Mouse (Mus musculus): ENCODE measurements around the gene Stk33. TPM values are rescaled to one million over a fixed set of nuclear protein-coding genes. Genes with fewer than 3 reads are reported as not detected.

The Stk33 gene
- polyA plus RNA-seq, 1 experiment from 2014 or later: 5.8 TPM

DNA sequence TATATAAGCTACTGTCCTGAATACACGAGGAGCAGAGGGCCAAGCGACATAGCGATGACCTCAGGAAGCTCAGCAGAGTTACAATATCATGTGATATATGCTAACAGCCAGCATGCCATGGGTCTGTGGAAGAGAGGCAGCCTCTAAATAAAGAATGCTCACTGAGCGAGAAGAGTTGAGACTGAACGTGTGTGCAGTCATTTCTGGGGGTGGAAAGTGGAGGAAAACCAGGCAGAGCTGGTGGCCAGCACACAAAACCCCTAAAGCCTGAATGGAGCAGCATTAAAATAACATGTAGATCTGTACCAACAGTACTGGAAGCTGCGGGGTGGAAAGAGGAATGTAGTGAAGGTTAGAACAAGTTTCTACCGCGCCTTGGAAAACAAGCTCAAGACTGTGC lies 107.2 kb downstream of the Stk33 start:
- no peak for ATAC-seq (replicated peaks)
- H3K4me1 ChIP-seq: peaks cover 26% of the 10 kb centered on the region
- 89% methylated on average over 8 of the region's 8 CpGs for WGBS
- no peak overlapping the region for H3K4me2 ChIP-seq (replicated peaks)
- no peak overlapping the region for H3K9ac ChIP-seq (replicated peaks)
- no peak overlapping the region for H3K27ac ChIP-seq (replicated peaks)
- no peaks in the 10 kb centered on the region for H3K9me3 ChIP-seq
- no peaks in the 10 kb centered on the region for H3K27me3 ChIP-seq
- no peak overlapping the region for H3K4me3 ChIP-seq
- H3K36me3 ChIP-seq: no peaks in the 10 kb centered on the region

DNA sequence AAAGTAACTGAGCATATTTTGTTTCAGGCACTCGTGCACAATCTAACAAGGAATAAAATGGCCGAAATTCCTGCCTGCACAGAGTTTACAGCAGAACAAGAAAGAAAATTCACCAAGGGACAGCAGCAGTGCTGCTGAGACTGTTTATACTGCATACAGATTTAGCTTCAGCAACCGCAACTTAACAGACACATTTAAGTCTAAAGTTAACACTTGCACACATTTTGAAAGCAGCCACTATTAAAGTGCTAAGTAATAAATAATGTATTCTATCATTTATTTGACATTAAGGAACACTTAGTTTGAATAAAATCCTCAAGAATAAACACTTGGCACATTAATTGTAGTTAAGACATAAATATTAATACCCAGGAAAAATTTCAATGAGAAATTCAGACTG lies 110.1 kb downstream of the Stk33 start:
- H3K4me3 ChIP-seq: no peak overlapping the region
- H3K27me3 ChIP-seq: no peaks in the 10 kb centered on the region
- H3K27ac ChIP-seq (replicated peaks): peak overlapping the region; percentile 85
- H3K9me3 ChIP-seq: no peaks in the 10 kb centered on the region
- peak; percentile 65 for ATAC-seq (replicated peaks)
- H3K36me3 ChIP-seq: no peaks in the 10 kb centered on the region
- H3K9ac ChIP-seq (replicated peaks): no peak overlapping the region
- H3K4me1 ChIP-seq: peaks cover 42% of the 10 kb centered on the region
- no peak overlapping the region for H3K4me2 ChIP-seq (replicated peaks)
- WGBS: 42% methylated on average over 3 of the region's 3 CpGs

DNA sequence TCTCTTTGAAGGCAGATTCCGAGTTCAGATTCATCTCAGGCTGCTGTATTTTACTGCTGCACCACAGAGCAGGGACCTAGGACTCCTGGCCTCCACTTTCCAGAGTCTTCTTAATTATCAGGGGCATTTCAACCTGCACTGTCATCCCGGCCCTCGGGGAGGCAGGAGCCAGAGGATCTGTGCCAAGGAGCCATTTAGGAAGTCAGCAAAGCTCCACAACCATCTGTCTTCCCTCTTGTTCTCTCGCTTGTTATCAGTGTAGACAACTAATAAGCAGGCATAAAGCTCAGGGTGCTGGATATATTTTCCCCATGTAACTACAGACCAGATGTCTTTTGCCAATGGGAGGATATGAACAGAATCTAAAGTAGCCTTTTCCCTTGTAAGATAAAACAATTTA lies 112.1 kb downstream of the Stk33 start:
- peak overlapping the region; percentile 74 for H3K27ac ChIP-seq (replicated peaks)

DNA sequence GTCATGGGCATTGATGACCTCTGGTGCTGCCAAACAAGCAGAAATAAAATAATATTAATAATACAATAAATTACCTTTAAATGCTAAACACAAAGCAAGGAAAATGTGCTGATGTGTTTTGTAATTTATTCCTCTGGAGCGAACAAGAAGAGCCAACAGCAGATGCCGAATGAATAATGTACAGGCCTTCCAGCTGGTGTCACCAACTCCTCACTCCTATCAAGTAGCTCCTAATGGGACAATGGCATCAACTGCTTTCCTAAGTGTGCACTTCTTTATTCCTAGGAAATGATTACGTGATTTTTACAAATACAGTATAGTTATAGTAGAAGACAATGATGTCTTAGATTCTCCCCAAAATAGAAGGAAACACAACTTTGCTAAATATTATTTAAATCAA lies 113.2 kb downstream of the Stk33 start:
- no peaks in the 10 kb centered on the region for H3K36me3 ChIP-seq
- no peak overlapping the region for H3K4me3 ChIP-seq
- H3K9ac ChIP-seq (replicated peaks): no peak overlapping the region
- WGBS: 40% methylated on average over 3 of the region's 3 CpGs
- ATAC-seq (replicated peaks): no peak
- no peaks in the 10 kb centered on the region for H3K27me3 ChIP-seq
- peaks cover 42% of the 10 kb centered on the region for H3K4me1 ChIP-seq
- no peaks in the 10 kb centered on the region for H3K9me3 ChIP-seq
- no peak overlapping the region for H3K4me2 ChIP-seq (replicated peaks)
- H3K27ac ChIP-seq (replicated peaks): peak overlapping the region; percentile 80

More for the DNA sequence above, 112.1 kb downstream of the Stk33 start:
- H3K4me1 ChIP-seq: peaks cover 42% of the 10 kb centered on the region
- no peaks in the 10 kb centered on the region for H3K9me3 ChIP-seq
- WGBS: 44% methylated on average over 4 of the region's 4 CpGs
- no peak overlapping the region for H3K9ac ChIP-seq (replicated peaks)
- H3K27me3 ChIP-seq: no peaks in the 10 kb centered on the region
- peak; percentile 78 for ATAC-seq (replicated peaks)
- H3K4me3 ChIP-seq: no peak overlapping the region
- H3K36me3 ChIP-seq: no peaks in the 10 kb centered on the region
- H3K4me2 ChIP-seq (replicated peaks): no peak overlapping the region

DNA sequence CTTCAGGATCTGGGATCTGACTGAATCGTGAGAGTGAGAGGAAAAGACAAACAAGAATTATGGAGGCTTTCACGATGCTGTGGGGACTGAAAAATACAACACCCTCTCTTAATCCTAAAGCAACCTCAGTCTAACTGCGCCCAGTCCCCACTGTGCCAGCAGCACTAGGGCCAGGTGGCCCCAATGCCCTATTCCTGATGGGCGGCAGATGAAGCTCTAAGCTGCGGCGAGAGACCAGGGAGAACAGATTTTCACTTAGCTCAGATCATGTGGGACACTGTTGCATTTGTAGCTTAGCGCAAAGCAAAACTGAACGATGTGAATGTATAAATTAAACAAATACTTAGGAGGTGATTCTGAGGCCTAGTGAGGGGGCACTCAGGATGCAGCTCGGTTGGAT lies 113.7 kb downstream of the Stk33 start:
- H3K4me2 ChIP-seq (replicated peaks): no peak overlapping the region
- H3K27ac ChIP-seq (replicated peaks): peak overlapping the region; percentile 80
- no peak overlapping the region for H3K4me3 ChIP-seq
- no peak overlapping the region for H3K9ac ChIP-seq (replicated peaks)
- H3K36me3 ChIP-seq: no peaks in the 10 kb centered on the region
- no peak for ATAC-seq (replicated peaks)
- H3K27me3 ChIP-seq: no peaks in the 10 kb centered on the region
- peaks cover 39% of the 10 kb centered on the region for H3K4me1 ChIP-seq
- WGBS: 59% methylated on average over 9 of the region's 9 CpGs
- no peaks in the 10 kb centered on the region for H3K9me3 ChIP-seq

DNA sequence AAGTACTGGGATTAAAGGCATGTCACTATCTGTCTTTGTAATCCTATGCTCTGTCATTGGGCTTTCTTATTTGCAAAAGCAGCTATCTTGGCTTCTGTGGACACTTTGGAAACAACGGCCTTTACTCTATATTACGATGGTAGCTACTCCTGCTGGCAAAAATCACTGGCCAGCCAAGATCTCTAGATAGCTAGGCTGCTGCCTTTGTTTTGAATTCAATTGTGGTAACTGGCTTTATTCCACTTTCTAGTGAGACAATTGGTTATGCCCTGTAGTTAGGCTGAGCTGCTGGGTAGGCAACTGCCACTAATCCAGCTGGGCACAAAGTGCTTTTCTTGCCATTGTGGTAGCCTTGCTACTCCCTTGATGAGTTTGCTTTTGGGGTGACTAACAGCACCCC lies 129.4 kb downstream of the Stk33 start:
- no peak for ATAC-seq (replicated peaks)
- H3K9me3 ChIP-seq: no peaks in the 10 kb centered on the region
- 80% methylated on average over 2 of the region's 2 CpGs for WGBS

DNA sequence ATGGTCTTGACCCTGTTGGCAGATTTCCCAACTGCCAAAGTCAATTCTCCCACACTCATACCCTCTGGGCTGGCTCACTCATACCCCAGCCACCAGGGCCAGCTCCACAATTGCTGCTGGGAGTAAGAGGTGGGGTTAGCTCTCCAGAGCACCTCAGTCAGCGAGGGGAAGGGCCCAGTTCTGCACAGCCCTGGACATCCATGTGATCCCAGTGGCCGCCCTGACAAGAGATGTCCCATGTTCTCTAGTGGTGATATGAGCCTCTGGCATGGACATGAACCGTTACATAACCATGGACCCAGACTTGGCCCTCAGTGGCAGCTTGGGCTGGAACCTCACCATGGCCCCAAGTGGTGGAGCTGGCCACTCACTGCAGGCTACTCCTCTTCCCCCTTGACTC lies 143.1 kb downstream of the Stk33 start:
- WGBS: 85% methylated on average over 3 of the region's 3 CpGs
- no peak for ATAC-seq (replicated peaks)

More for the DNA sequence above, 129.4 kb downstream of the Stk33 start:
- Histone ChIP-seq H3K27me3 (no peaks in the 10 kb centered on the region), H3K27ac (replicated peaks) (no peak overlapping the region), H3K4me2 (replicated peaks) (no peak overlapping the region), H3K4me3 (no peak overlapping the region), H3K36me3 (no peaks in the 10 kb centered on the region), H3K9ac (replicated peaks) (no peak overlapping the region), H3K4me1 (no peaks in the 10 kb centered on the region)

DNA sequence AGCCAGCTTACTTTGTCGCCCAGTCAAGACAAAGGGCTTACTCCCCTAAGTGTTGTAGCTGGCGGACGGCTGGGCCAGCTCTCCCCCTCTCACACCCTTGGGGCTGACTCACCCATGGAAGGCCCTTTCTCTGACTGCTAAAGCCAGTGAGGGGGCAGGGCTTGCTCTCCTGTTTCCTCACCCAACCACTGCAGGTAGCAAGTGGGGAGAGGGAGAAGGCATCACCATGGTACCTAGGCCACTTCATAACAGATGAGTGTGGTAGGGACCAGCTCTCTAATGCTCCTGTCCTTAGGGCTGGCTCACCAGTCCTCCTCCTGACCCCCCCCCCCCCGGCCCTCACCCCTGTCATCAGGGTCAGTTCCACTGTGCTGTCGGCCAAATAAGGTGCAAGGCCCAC lies 143.5 kb downstream of the Stk33 start:
- Histone ChIP-seq H3K36me3 (no peaks in the 10 kb centered on the region), H3K27ac (replicated peaks) (no peak overlapping the region), H3K9me3 (no peaks in the 10 kb centered on the region), H3K4me1 (no peaks in the 10 kb centered on the region), H3K9ac (replicated peaks) (no peak overlapping the region), H3K4me2 (replicated peaks) (no peak overlapping the region), H3K27me3 (no peaks in the 10 kb centered on the region), H3K4me3 (no peak overlapping the region)
- ATAC-seq (replicated peaks): no peak
- WGBS: 85% methylated on average over 5 of the region's 5 CpGs

More for the DNA sequence above, 143.1 kb downstream of the Stk33 start:
- Histone ChIP-seq H3K36me3 (no peaks in the 10 kb centered on the region), H3K4me1 (no peaks in the 10 kb centered on the region), H3K27me3 (no peaks in the 10 kb centered on the region), H3K9ac (replicated peaks) (no peak overlapping the region), H3K4me3 (no peak overlapping the region), H3K27ac (replicated peaks) (no peak overlapping the region), H3K9me3 (no peaks in the 10 kb centered on the region), H3K4me2 (replicated peaks) (no peak overlapping the region)

DNA sequence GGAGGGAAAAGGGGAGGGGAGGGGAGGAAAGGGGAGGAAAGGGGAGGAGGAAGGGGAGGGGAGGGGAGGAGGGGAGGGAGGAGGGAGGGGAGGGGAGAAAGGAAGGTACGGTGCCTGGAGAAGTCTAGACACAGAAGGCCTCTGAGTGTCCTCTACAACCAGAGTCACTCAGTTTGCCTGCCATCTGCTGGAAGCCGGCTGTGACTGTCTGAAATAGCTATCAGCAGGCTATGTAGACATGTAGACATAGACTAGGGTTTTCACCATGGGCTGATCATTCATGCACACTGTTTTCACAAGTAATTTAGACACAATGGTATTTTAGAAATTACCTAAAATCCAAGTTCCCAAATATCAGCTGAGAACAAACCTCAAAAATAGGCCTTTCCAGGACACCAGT lies 148.4 kb downstream of the Stk33 start:
- Histone ChIP-seq H3K4me3 (no peak overlapping the region), H3K36me3 (no peaks in the 10 kb centered on the region), H3K4me1 (no peaks in the 10 kb centered on the region), H3K4me2 (replicated peaks) (no peak overlapping the region), H3K9me3 (no peaks in the 10 kb centered on the region), H3K27me3 (no peaks in the 10 kb centered on the region), H3K9ac (replicated peaks) (no peak overlapping the region), H3K27ac (replicated peaks) (no peak overlapping the region)
- no peak for ATAC-seq (replicated peaks)
- 28% methylated on average over 2 of the region's 2 CpGs for WGBS

DNA sequence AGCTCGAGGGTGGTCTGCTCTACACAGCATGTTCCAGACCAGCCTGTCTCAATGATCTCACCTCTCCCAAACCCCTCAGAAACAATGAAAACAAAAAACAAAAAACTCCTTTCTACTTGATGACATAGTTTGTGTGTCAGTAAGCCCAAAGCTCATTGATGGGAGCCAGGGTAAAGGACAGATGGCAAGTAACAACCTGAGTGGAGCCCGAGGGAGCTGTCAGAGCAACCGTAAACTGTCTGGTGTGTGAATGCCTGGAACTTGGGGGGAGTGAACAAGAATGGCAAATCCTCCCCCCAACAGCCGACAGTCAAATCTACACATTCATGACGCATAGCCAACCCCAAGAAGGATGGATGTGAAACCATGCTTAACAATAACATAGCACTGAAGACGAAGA lies 149.8 kb downstream of the Stk33 start:
- Histone ChIP-seq H3K36me3 (no peaks in the 10 kb centered on the region), H3K9ac (replicated peaks) (no peak overlapping the region), H3K4me1 (no peaks in the 10 kb centered on the region), H3K4me2 (replicated peaks) (no peak overlapping the region), H3K27ac (replicated peaks) (no peak overlapping the region), H3K4me3 (no peak overlapping the region), H3K9me3 (no peaks in the 10 kb centered on the region), H3K27me3 (no peaks in the 10 kb centered on the region)
- no peak for ATAC-seq (replicated peaks)
- WGBS: 58% methylated on average over 6 of the region's 6 CpGs

DNA sequence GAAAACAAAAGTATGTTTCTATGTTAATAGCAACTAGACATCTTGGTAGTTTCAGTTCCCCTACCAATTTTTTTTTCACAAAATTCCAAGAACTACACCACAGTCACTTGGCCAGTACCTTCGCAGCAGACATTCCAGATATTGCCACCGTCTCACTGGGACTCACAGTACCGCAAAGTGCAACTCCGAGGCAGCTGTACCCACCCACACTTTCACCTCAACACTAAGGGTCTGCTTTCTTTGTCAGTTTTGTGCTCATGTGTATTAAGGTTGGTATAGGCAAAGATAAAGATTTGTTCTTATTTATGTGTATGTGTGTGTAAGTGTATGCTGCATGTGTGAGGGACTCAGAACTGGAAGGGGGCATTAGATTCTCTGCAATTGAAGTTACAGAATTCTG lies 156.8 kb downstream of the Stk33 start:
- Histone ChIP-seq H3K4me2 (replicated peaks) (no peak overlapping the region), H3K4me3 (no peak overlapping the region), H3K4me1 (peaks cover 2% of the 10 kb centered on the region; the same call in 1 of the 2 replicates), H3K9me3 (no peaks in the 10 kb centered on the region), H3K27me3 (0 out of 2 replicates have a peak, but pooled peaks cover 3% of the 10 kb centered on the region), H3K36me3 (no peaks in the 10 kb centered on the region), H3K27ac (replicated peaks) (no peak overlapping the region), H3K9ac (replicated peaks) (no peak overlapping the region)
- WGBS: 92% methylated on average over 4 of the region's 4 CpGs
- ATAC-seq (replicated peaks): no peak

DNA sequence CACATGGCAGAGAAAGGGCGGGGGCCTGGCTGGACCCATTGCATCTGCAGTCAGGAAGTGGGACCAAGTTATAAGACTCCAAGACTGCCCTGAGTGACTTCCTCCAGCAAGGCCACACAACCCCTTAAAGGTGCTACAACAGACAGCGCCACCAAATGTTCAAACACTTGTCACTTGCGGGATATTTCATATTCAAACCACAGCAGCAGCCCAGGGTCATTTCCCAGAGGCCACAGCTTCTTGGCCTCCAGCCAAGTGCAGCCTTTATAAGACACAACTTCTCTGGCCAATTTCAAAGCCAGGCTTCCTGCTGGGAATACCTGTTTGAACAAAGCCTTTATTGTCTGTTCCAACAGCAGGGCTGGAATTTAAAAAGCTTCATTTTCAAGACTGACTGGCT lies 162.3 kb downstream of the Stk33 start:
- Histone ChIP-seq H3K9ac (replicated peaks) (no peak overlapping the region), H3K4me3 (no peak overlapping the region), H3K4me2 (replicated peaks) (no peak overlapping the region), H3K27ac (replicated peaks) (no peak overlapping the region), H3K4me1 (peaks cover 8% of the 10 kb centered on the region; the same call in 1 of the 2 replicates), H3K36me3 (no peaks in the 10 kb centered on the region), H3K27me3 (0 out of 2 replicates have a peak, but pooled peaks cover 3% of the 10 kb centered on the region), H3K9me3 (no peaks in the 10 kb centered on the region)
- 59% methylated on average over 3 of the region's 3 CpGs for WGBS
- no peak for ATAC-seq (replicated peaks)

DNA sequence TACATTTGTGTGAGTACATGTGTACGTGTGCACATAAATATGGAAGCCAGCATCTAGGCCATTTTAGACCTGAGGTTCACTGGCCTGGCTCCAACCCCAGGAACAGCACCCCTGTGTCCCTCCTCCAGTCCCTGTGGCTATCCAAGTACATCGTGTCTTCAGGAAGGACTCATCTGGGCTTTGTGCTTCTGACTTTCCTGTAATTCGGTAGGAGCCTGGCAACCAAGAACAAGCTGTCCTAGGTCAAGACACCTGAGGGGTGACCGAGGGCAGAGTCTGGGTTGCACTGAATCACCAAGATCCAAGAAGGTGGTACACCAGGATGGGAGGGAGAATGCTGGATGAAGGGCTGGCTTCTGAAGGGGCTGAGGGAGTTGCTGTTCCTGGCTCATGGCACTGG lies 163.0 kb downstream of the Stk33 start:
- no peak overlapping the region for H3K9ac ChIP-seq (replicated peaks)
- H3K4me3 ChIP-seq: no peak overlapping the region
- no peaks in the 10 kb centered on the region for H3K36me3 ChIP-seq
- H3K4me1 ChIP-seq: peaks cover 8% of the 10 kb centered on the region; the same call in 1 of the 2 replicates
- 90% methylated on average over 4 of the region's 4 CpGs for WGBS
- no peaks in the 10 kb centered on the region for H3K9me3 ChIP-seq
- no peak overlapping the region for H3K27ac ChIP-seq (replicated peaks)
- H3K27me3 ChIP-seq: 0 out of 2 replicates have a peak, but pooled peaks cover 3% of the 10 kb centered on the region
- no peak overlapping the region for H3K4me2 ChIP-seq (replicated peaks)
- no peak for ATAC-seq (replicated peaks)
